Mouse (Mus musculus) forebrain, embryonic 16.5 days (tissue): ENCODE results near the gene Tshz3. TPM values are rescaled to one million over a fixed set of nuclear protein-coding genes. Genes with fewer than 3 reads are reported as not detected.

Source experiments
- ATAC-seq: fragments of 200-750 bp; cut with Nextera tagmentation; 2 replicates; pipeline ENCODE4 v1.8.0; 2017; ENCODE audit warnings: mild to moderate bottlenecking, moderate library complexity
- H3K27ac ChIP-seq: fragments of 300-500 bp; sonication (generic); 2 replicates; pipeline ENCODE4 v1.5.1; 2014; ENCODE audit warnings: low read length, control low read depth
- H3K27me3 ChIP-seq: fragments of 300-500 bp; sonication (generic); replicated peaks from 2 replicates; pipeline ENCODE4 v1.6.1; 2014; ENCODE audit warnings: low read length; ENCODE audit not compliant: control insufficient read depth, insufficient read depth
- H3K36me3 ChIP-seq: fragments of 300-500 bp; sonication (generic); 2 replicates; pipeline ENCODE4 v1.6.1; 2014; ENCODE audit not compliant: control insufficient read depth, insufficient read depth
- H3K4me1 ChIP-seq: fragments of 300-500 bp; sonication (generic); replicated peaks from 2 replicates; pipeline ENCODE4 v1.6.1; 2014; ENCODE audit warnings: low read length; ENCODE audit not compliant: control insufficient read depth, insufficient read depth
- H3K4me2 ChIP-seq: fragments of 300-500 bp; sonication (generic); 2 replicates; pipeline ENCODE4 v1.6.1; 2014; ENCODE audit warnings: mild to moderate bottlenecking, low read length, control low read depth
- H3K4me3 ChIP-seq: fragments of 300-500 bp; sonication (generic); replicated peaks from 2 replicates; pipeline ENCODE4 v1.5.1; 2014; ENCODE audit warnings: mild to moderate bottlenecking, low read length, control low read depth
- H3K9ac ChIP-seq: fragments of 300-500 bp; sonication (generic); replicated peaks from 2 replicates; pipeline ENCODE4 v1.6.1; 2014; ENCODE audit warnings: low read depth, low read length, control low read depth
- H3K9me3 ChIP-seq: fragments of 300-500 bp; sonication (generic); 2 replicates; pipeline ENCODE4 v1.6.1; 2016; ENCODE audit warnings: low read length; ENCODE audit not compliant: control insufficient read depth
- WGBS: fragments of 180-500 bp; shearing (Covaris S2); extraction: QIAGEN DNeasy Blood & Tissue Kit; methylation state at CpG from one replicate; pipeline ENCODE4 v1.1.7; 2014; 5-methylcytosine and 5-hydroxymethylcytosine counted together
- polyA plus RNA-seq: library from polyadenylated mRNA; unstranded; fragments of >200 nt; fragmentation: Nextera tagmentation; extraction: Ambion mirVana; gene quantifications from 2 replicates; pipeline ENCODE4 v1.2.1, GENCODE M21; 2015

The Tshz3 gene
- polyA plus RNA-seq, 1 experiment from 2014 or later: 38.7 TPM

DNA sequence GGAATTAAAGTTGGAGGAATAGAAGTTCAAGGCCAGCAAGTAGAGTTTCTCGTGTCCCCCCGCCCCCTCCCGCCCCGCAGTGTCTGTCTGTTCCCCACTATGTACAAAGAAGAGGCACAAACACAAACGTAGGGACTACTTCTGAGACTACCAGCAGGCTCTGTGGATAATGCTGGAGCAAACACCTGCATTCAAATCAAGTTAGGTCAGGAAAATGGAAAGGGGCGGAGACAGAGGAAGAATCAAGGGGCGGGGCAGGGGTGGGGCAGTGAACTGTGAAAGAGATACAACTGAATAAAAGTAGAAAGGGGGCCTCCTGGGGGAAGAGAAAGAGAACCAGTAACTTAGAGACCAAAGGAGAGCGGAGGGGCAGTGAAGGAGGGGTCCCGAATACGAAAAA lies 19.4 kb upstream of the Tshz3 start:
- no peak for ATAC-seq
- no peak overlapping the region for H3K9ac ChIP-seq
- H3K9me3 ChIP-seq: no peaks in the 10 kb centered on the region
- WGBS: 6% methylated on average over 10 of the region's 10 CpGs
- H3K4me2 ChIP-seq: no peak overlapping the region
- no peak overlapping the region for H3K27ac ChIP-seq
- peaks cover 5% of the 10 kb centered on the region; the same call in 1 of the 2 replicates for H3K27me3 ChIP-seq
- peaks cover 19% of the 10 kb centered on the region for H3K4me1 ChIP-seq
- no peaks in the 10 kb centered on the region for H3K36me3 ChIP-seq
- H3K4me3 ChIP-seq: no peak overlapping the region

DNA sequence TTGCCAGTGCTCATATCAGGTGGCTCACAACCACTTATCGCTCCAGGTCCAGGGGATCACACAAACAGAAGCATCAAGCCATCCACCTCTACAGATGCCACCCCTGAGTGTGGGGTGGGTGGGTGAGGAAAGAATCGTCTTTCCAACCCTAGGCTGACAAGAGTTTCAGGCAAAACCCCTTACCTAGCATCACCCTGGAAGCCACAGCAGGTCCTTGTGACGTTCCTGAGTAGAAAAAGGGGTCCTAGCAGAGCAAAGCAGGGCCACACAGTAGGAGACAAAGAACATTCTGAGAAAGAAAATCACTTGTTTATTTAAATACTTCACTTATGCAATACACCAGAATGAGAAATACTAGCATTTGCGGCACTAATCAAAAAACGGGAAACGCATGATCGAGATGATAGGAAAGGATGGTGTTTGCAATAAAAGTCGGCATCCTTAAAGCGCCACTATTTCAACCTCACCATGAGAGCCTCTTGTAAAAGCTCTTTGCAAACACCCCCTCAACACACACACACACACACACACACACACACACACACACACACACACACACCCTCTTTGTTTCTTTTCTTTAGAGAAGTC lies 18.8 kb upstream of the Tshz3 start:
- Histone ChIP-seq H3K4me3 (no peak overlapping the region), H3K9me3 (no peaks in the 10 kb centered on the region), H3K4me2 (peak overlapping the region; percentile 63), H3K27ac (no peak overlapping the region), H3K27me3 (peaks cover 5% of the 10 kb centered on the region; the same call in 1 of the 2 replicates), H3K4me1 (peaks cover 19% of the 10 kb centered on the region), H3K36me3 (no peaks in the 10 kb centered on the region), H3K9ac (no peak overlapping the region)
- 2% methylated on average over 9 of the region's 9 CpGs for WGBS
- no peak for ATAC-seq

DNA sequence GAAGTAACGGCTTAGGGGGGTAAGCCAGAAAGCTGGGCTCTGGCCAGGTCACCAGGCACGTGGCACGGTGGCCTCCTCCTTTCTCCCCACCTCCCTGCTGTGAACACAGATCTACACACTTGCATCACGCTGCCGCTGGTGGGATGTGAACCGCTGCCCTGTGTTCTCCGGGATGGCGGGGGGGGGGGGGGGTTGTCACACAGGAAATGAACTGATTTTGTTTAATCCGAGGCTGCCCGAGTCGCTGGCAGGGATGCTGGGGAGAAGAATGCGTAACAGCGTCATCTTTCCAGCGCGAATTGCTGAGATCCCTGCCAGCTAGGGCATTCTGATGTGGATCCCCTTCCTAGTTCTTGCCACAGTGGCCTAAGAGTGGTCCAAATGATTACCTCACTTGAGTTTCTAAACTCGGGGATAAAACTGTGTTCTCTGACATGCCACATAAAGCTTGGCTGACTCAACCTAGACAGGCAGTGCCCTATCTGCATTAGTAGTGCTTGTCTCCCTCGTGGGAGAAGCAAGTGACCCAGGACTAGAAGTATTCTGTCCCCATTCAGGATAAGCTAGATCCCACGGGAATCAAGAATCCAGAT lies 18.0 kb upstream of the Tshz3 start:
- H3K9me3 ChIP-seq: no peaks in the 10 kb centered on the region
- H3K4me2 ChIP-seq: peak overlapping the region; percentile 63
- ATAC-seq: peak; percentile 50
- H3K27me3 ChIP-seq: peaks cover 5% of the 10 kb centered on the region; the same call in 1 of the 2 replicates
- no peak overlapping the region for H3K27ac ChIP-seq
- H3K36me3 ChIP-seq: no peaks in the 10 kb centered on the region
- 2% methylated on average over 18 of the region's 18 CpGs for WGBS
- H3K4me3 ChIP-seq: peak overlapping the region; percentile 35
- H3K9ac ChIP-seq: peak overlapping the region; percentile 45
- H3K4me1 ChIP-seq: peaks cover 19% of the 10 kb centered on the region

DNA sequence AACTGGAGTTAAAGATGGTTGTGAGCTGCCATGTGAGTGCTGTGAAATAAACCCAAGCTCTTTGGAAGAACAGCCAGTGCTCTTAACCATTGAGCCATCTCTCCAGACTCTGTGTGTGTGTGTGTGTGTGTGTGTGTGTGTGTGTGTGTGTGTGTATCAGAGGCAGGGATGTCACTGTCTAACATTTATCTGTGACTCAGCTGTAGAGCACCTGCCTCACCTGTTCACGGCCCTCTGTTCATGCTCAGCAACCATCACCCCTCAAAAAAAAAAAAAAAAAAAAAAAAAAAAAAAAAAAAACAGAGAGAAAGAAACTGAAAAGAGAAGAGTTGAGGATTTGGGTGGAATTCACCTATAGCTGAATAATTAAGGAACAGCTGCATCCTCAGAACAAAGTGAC lies 10.4 kb upstream of the Tshz3 start:
- Histone ChIP-seq H3K4me2 (no peak overlapping the region), H3K4me3 (no peak overlapping the region), H3K27me3 (peaks cover 28% of the 10 kb centered on the region), H3K36me3 (no peaks in the 10 kb centered on the region), H3K27ac (no peak overlapping the region), H3K9ac (no peak overlapping the region), H3K9me3 (no peaks in the 10 kb centered on the region), H3K4me1 (peaks cover 13% of the 10 kb centered on the region)
- ATAC-seq: no peak
- WGBS: 82% methylated on average over 1 of the region's 1 CpGs

DNA sequence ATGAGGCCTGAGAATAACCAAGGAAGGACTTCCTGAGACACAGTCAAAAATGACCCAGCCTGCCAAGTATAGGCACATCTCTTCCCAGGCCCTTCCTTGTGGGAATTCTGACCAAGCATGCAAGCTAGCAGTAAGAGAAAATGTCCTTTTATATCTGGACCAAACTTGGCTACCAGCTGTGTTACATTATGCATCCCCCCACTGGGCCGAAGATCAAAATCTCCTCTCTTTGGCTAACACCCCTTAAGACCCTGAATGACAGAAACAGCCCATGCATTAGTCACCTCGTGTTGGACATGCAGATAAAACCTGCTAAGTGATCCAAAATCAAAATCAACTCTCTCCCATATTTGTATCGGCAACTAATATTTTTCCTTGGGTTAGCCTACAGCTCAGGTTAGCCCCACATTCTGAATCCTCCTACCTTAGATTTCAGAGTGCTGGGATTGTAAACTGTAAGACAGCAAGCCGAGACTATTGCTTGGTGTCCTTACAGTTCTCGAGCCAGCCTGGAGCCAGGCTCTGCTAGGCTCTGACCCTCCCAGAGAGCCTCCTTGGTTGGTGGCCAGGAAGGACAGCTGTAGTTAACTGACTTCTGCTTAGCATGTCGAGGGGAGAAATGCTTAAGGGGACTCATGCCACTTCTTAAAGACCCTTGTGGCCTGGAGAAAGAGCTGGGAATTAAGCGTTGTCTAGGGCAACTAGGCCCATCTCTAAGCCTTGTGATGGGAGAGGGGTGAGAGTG lies 8.7 kb upstream of the Tshz3 start:
- H3K36me3 ChIP-seq: no peaks in the 10 kb centered on the region
- no peak for ATAC-seq
- peaks cover 13% of the 10 kb centered on the region for H3K4me1 ChIP-seq
- WGBS: 64% methylated on average over 7 of the region's 7 CpGs
- H3K9me3 ChIP-seq: no peaks in the 10 kb centered on the region
- no peak overlapping the region for H3K9ac ChIP-seq
- H3K4me2 ChIP-seq: no peak overlapping the region
- no peak overlapping the region for H3K4me3 ChIP-seq
- no peak overlapping the region for H3K27ac ChIP-seq
- peaks cover 44% of the 10 kb centered on the region for H3K27me3 ChIP-seq

DNA sequence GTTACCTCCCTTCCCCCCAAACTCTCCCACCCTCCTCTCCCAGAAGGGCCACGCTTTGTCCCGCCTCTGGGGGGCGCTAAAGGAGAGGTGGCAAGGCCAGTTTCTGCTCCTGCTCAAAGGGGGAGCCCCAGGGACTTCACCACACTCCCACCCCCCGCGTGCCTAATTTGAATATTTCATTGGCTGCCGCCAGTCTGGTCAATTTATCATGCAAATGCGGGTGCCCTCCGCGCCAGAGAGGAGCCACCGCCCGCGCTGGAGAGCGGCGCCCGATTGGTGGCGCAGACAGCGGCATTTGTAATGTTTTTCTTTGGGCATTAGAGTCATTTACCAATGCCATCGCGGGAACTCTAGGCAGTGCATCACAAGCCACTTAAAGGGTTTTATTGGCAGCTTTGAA lies 7.4 kb upstream of the Tshz3 start:
- Histone ChIP-seq H3K4me2 (no peak overlapping the region), H3K27ac (no peak overlapping the region), H3K4me3 (no peak overlapping the region), H3K9me3 (no peaks in the 10 kb centered on the region), H3K4me1 (peaks cover 17% of the 10 kb centered on the region), H3K36me3 (no peaks in the 10 kb centered on the region), H3K9ac (no peak overlapping the region), H3K27me3 (peaks cover 47% of the 10 kb centered on the region)
- peak; percentile 31; the same call in 1 of the 2 replicates for ATAC-seq
- 1% methylated on average over 19 of the region's 19 CpGs for WGBS

DNA sequence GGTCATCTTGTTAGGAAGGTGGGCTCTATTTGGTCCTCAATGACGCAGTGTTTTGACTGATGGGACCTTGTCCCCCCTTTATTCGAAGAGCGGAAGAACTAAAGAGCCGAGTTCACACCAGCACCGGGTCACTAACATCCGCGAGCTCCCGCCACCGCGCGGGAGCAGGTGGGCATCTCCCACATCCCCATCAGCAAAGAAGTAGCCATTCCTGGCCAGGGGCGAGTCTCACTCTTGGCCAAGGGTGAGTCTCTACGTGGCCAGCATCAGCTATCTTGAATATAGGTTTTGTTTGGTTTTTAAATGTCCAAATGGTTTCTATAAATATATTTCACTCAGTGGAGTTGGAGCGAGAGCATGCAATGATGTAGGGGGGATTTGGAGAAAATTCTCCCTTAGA lies 6.3 kb upstream of the Tshz3 start:
- Histone ChIP-seq H3K9me3 (no peaks in the 10 kb centered on the region), H3K9ac (no peak overlapping the region), H3K4me2 (no peak overlapping the region), H3K36me3 (no peaks in the 10 kb centered on the region), H3K27ac (no peak overlapping the region), H3K4me1 (peaks cover 23% of the 10 kb centered on the region), H3K27me3 (peaks cover 47% of the 10 kb centered on the region), H3K4me3 (no peak overlapping the region)
- WGBS: 2% methylated on average over 14 of the region's 14 CpGs
- ATAC-seq: no peak

DNA sequence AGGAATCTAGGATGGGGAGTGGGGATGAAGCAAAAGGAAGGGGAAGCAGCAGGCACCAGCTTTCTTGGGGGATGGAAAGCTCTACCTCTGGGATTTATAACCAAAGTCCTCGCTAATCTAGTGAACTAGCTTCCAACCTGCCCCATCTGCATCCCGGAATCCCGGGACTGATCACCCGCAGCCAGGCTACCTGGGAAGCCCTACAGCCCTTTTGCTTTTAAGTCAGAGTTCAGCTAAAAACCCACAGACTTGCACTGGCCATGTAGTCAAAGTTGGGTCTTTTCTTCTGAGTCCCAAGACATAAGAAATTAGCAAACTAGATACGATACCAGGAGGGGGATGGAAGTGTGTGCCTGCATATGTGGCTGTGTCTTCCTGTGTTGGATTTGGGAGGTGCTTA lies 5.5 kb upstream of the Tshz3 start:
- H3K27ac ChIP-seq: no peak overlapping the region
- no peak for ATAC-seq
- H3K9me3 ChIP-seq: no peaks in the 10 kb centered on the region
- WGBS: 19% methylated on average over 5 of the region's 5 CpGs
- H3K4me2 ChIP-seq: no peak overlapping the region
- H3K4me3 ChIP-seq: no peak overlapping the region
- H3K27me3 ChIP-seq: peaks cover 47% of the 10 kb centered on the region
- no peak overlapping the region for H3K9ac ChIP-seq
- no peaks in the 10 kb centered on the region for H3K36me3 ChIP-seq
- H3K4me1 ChIP-seq: peaks cover 26% of the 10 kb centered on the region

DNA sequence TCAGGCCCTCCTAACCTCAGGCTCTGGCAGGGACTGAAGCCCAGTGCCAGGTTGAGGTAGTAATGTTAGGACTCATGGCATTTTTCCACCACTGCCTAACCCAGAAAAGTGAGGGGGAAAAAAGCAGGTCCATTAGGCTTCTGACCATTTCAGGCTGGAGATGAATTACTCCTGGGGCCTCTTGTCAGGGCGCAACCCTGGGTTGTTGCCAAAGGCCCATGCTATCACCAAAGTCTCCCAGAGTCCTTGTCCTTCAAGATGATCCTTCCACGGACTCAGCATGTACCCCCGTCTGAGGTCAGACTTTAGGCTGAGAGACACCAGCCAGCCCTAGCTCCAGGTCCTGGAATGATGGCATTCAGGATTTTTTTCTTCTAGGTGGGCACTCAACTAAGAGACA lies 4.8 kb upstream of the Tshz3 start:
- H3K4me3 ChIP-seq: no peak overlapping the region
- no peak for ATAC-seq

More for the DNA sequence above, 4.8 kb upstream of the Tshz3 start:
- no peak overlapping the region for H3K27ac ChIP-seq
- WGBS: 20% methylated on average over 3 of the region's 3 CpGs
- H3K9me3 ChIP-seq: no peaks in the 10 kb centered on the region
- peaks cover 26% of the 10 kb centered on the region for H3K4me1 ChIP-seq
- no peak overlapping the region for H3K4me2 ChIP-seq
- no peak overlapping the region for H3K9ac ChIP-seq
- H3K27me3 ChIP-seq: peaks cover 47% of the 10 kb centered on the region
- H3K36me3 ChIP-seq: no peaks in the 10 kb centered on the region
